Mouse (Mus musculus): ENCODE results near the gene Azgp1. TPM values are rescaled to one million over a fixed set of nuclear protein-coding genes. Genes with fewer than 3 reads are reported as not detected.

Azgp1 gene
- polyA plus RNA-seq, 1 experiment from 2014 or later, result not detected

Other genes with a start within 250 kb of the Azgp1 start
- gene Nyap1, start 239.9 kb upstream of the Azgp1 start, polyA plus RNA-seq (2015; fragmentation: Nextera tagmentation; extraction: Ambion mirVana), result 23.4 and 25.4 TPM in 2 replicates
- gene Tsc22d4, start 235.8 kb upstream of the Azgp1 start, polyA plus RNA-seq (2015; fragmentation: Nextera tagmentation; extraction: Ambion mirVana), result 76.8 and 86.9 TPM in 2 replicates
- gene Ppp1r35, start 202.7 kb upstream of the Azgp1 start, polyA plus RNA-seq (2015; fragmentation: Nextera tagmentation; extraction: Ambion mirVana), result 38.1 and 39.7 TPM in 2 replicates
- gene Mepce, start 193.9 kb upstream of the Azgp1 start, polyA plus RNA-seq (2015; fragmentation: Nextera tagmentation; extraction: Ambion mirVana), result 9.9 and 12.3 TPM in 2 replicates
- gene Zcwpw1, start 193.7 kb upstream of the Azgp1 start, polyA plus RNA-seq (2015; fragmentation: Nextera tagmentation; extraction: Ambion mirVana), result 10.4 and 12.4 TPM in 2 replicates
- gene Pilra, start 145.2 kb upstream of the Azgp1 start, polyA plus RNA-seq (2015; fragmentation: Nextera tagmentation; extraction: Ambion mirVana), result 0.15 and 1.3 TPM in 2 replicates
- gene Pilrb1, start 123.4 kb upstream of the Azgp1 start, polyA plus RNA-seq (2015; fragmentation: Nextera tagmentation; extraction: Ambion mirVana), result not detected in 2 replicates
- gene Pilrb2, start 109.7 kb upstream of the Azgp1 start, polyA plus RNA-seq (2015; fragmentation: Nextera tagmentation; extraction: Ambion mirVana), result 0.27 TPM in 1 of 2 replicates, not detected in the other
- gene Cyp3a13, start 59.9 kb upstream of the Azgp1 start, polyA plus RNA-seq (2015; fragmentation: Nextera tagmentation; extraction: Ambion mirVana), result not detected in 2 replicates
- gene Gjc3, start 18.4 kb upstream of the Azgp1 start, polyA plus RNA-seq (2015; fragmentation: Nextera tagmentation; extraction: Ambion mirVana), result 0.21 and 0.27 TPM in 2 replicates
- gene Smok3a, start 39.7 kb downstream of the Azgp1 start, polyA plus RNA-seq (2015; fragmentation: Nextera tagmentation; extraction: Ambion mirVana), result not detected in 2 replicates
- not detected in 2 replicates for gene Smok3b, start 39.9 kb downstream of the Azgp1 start, polyA plus RNA-seq (2015; fragmentation: Nextera tagmentation; extraction: Ambion mirVana)
- not detected in 2 replicates for gene Smok3c, start 71.7 kb downstream of the Azgp1 start, polyA plus RNA-seq (2015; fragmentation: Nextera tagmentation; extraction: Ambion mirVana)
- gene Zkscan1, start 103.6 kb downstream of the Azgp1 start, polyA plus RNA-seq (2015; fragmentation: Nextera tagmentation; extraction: Ambion mirVana), result 26.1 and 26.5 TPM in 2 replicates
- 96.3 and 98.2 TPM in 2 replicates for gene Zscan21, start 135.4 kb downstream of the Azgp1 start, polyA plus RNA-seq (2015; fragmentation: Nextera tagmentation; extraction: Ambion mirVana)
- 27.8 and 32.2 TPM in 2 replicates for gene Zfp113, start 174.2 kb downstream of the Azgp1 start, polyA plus RNA-seq (2015; fragmentation: Nextera tagmentation; extraction: Ambion mirVana)
- 307 and 311 TPM in 2 replicates for gene Cops6, start 179.6 kb downstream of the Azgp1 start, polyA plus RNA-seq (2015; fragmentation: Nextera tagmentation; extraction: Ambion mirVana)
- 21.6 and 23.5 TPM in 2 replicates for gene Ap4m1, start 190.5 kb downstream of the Azgp1 start, polyA plus RNA-seq (2015; fragmentation: Nextera tagmentation; extraction: Ambion mirVana)
- 96.3 and 104 TPM in 2 replicates for gene Mcm7, start 190.9 kb downstream of the Azgp1 start, polyA plus RNA-seq (2015; fragmentation: Nextera tagmentation; extraction: Ambion mirVana)
- 81.7 and 85.6 TPM in 2 replicates for gene Taf6, start 205.9 kb downstream of the Azgp1 start, polyA plus RNA-seq (2015; fragmentation: Nextera tagmentation; extraction: Ambion mirVana)
- 34.0 and 37.3 TPM in 2 replicates for gene Cnpy4, start 206.0 kb downstream of the Azgp1 start, polyA plus RNA-seq (2015; fragmentation: Nextera tagmentation; extraction: Ambion mirVana)
- gene Mblac1, start 212.8 kb downstream of the Azgp1 start, polyA plus RNA-seq (2015; fragmentation: Nextera tagmentation; extraction: Ambion mirVana), result 12.9 and 13.5 TPM in 2 replicates
- not detected in 2 replicates for gene Nxpe5, start 244.4 kb downstream of the Azgp1 start, polyA plus RNA-seq (2015; fragmentation: Nextera tagmentation; extraction: Ambion mirVana)

Data from neural tube, embryonic 13.5 days (tissue).